Mouse (Mus musculus): ENCODE results near the gene Olfr1105. TPM values are rescaled to one million over a fixed set of nuclear protein-coding genes. Genes with fewer than 3 reads are reported as not detected.

Olfr1105 gene
- not detected in 2 replicates for polyA plus RNA-seq (2015; fragmentation: Nextera tagmentation; extraction: Ambion mirVana)

- no peaks in the 10 kb centered on the region for H3K27me3 ChIP-seq (replicated peaks; ENCODE audit: insufficient read depth, low read length)
- ATAC-seq (no peak), DNase-seq (ENCODE audit: low spot score) (no peak)
- H3K36me3 ChIP-seq (ENCODE audit: insufficient read depth, low read length) = no peaks in the 10 kb centered on the region
- H3K4me2 ChIP-seq (replicated peaks; ENCODE audit: low read depth, low read length) = no peak within 1 kb of the TSS
- H3K9ac ChIP-seq (replicated peaks; ENCODE audit: low read depth) = no peak within 1 kb of the TSS
- H3K4me1 ChIP-seq (ENCODE audit: insufficient read depth, low read depth, low read length) = no peaks in the 10 kb centered on the region
- no peak within 1 kb of the TSS for H3K27ac ChIP-seq (ENCODE audit: low read length)
- TF ChIP-seq CTCF (IDR thresholded peaks at IDR 0.05) (no peak), EP300 (IDR thresholded peaks at IDR 0.05) (no peak)
- no peak within 1 kb of the TSS for H3K4me3 ChIP-seq (ENCODE audit: low read depth, low read length)
- H3K9me3 ChIP-seq (ENCODE audit: low read length) = no peaks in the 10 kb centered on the region
Measured at GRCm38 (mm10) chr2:87036431-87036830, at the start of gene Olfr1105. Gene Olfr1105, minus strand, starts transcription at chr2:87036531.

GRCm38 (mm10) chr2:87075717-87076116, 39.4 kb upstream of the Olfr1105 start, which contains the start of gene Olfr1107:
Gene Olfr1107, minus strand, starts transcription at chr2:87075817.
- H3K36me3 ChIP-seq (ENCODE audit: insufficient read depth, low read length) = no peaks in the 10 kb centered on the region
- ATAC-seq (no peak), DNase-seq (ENCODE audit: low spot score) (no peak)
- TF ChIP-seq EP300 (IDR thresholded peaks at IDR 0.05) (no peak), CTCF (IDR thresholded peaks at IDR 0.05) (no peak)
- 69% methylated on average over 1 of the region's 1 CpGs for WGBS
- no peak within 1 kb of the TSS for H3K4me3 ChIP-seq (ENCODE audit: low read depth, low read length)
- no peak within 1 kb of the TSS for H3K27ac ChIP-seq (ENCODE audit: low read length)
- no peaks in the 10 kb centered on the region for H3K9me3 ChIP-seq (ENCODE audit: low read length)
- no peaks in the 10 kb centered on the region for H3K4me1 ChIP-seq (ENCODE audit: insufficient read depth, low read depth, low read length)
- H3K9ac ChIP-seq (replicated peaks; ENCODE audit: low read depth) = no peak within 1 kb of the TSS
- H3K27me3 ChIP-seq (replicated peaks; ENCODE audit: insufficient read depth, low read length) = no peaks in the 10 kb centered on the region
- no peak within 1 kb of the TSS for H3K4me2 ChIP-seq (replicated peaks; ENCODE audit: low read depth, low read length)

- WGBS = 70% methylated on average over 1 of the region's 1 CpGs
- no peak within 1 kb of the TSS for H3K4me3 ChIP-seq (ENCODE audit: low read depth, low read length)
- no peak within 1 kb of the TSS for H3K4me2 ChIP-seq (replicated peaks; ENCODE audit: low read depth, low read length)
- H3K9me3 ChIP-seq (ENCODE audit: low read length) = no peaks in the 10 kb centered on the region
- H3K4me1 ChIP-seq (ENCODE audit: insufficient read depth, low read depth, low read length) = no peaks in the 10 kb centered on the region
- no peak for TF ChIP-seq CTCF (IDR thresholded peaks at IDR 0.05)
- no peak for TF ChIP-seq EP300 (IDR thresholded peaks at IDR 0.05)
- no peaks in the 10 kb centered on the region for H3K27me3 ChIP-seq (replicated peaks; ENCODE audit: insufficient read depth, low read length)
- no peak within 1 kb of the TSS for H3K27ac ChIP-seq (ENCODE audit: low read length)
- DNase-seq (ENCODE audit: low spot score) = no peak
- H3K9ac ChIP-seq (replicated peaks; ENCODE audit: low read depth) = no peak within 1 kb of the TSS
- ATAC-seq = no peak
- H3K36me3 ChIP-seq (ENCODE audit: insufficient read depth, low read length) = no peaks in the 10 kb centered on the region
Measured at GRCm38 (mm10) chr2:87052173-87052572, 15.8 kb upstream of the Olfr1105 start, which contains the start of gene Olfr1106. Gene Olfr1106, minus strand, starts transcription at chr2:87052273.

- no peak within 1 kb of the TSS for H3K9ac ChIP-seq (replicated peaks; ENCODE audit: low read depth)
- no peaks in the 10 kb centered on the region for H3K4me1 ChIP-seq (ENCODE audit: insufficient read depth, low read depth, low read length)
- ATAC-seq (no peak), DNase-seq (ENCODE audit: low spot score) (no peak)
- no peak within 1 kb of the TSS for H3K4me3 ChIP-seq (ENCODE audit: low read depth, low read length)
- H3K4me2 ChIP-seq (replicated peaks; ENCODE audit: low read depth, low read length) = no peak within 1 kb of the TSS
- no peak for TF ChIP-seq EP300 (IDR thresholded peaks at IDR 0.05)
- no peak for TF ChIP-seq CTCF (IDR thresholded peaks at IDR 0.05)
- WGBS = 75% methylated on average over 1 of the region's 1 CpGs
- H3K9me3 ChIP-seq (ENCODE audit: low read length) = no peaks in the 10 kb centered on the region
- H3K36me3 ChIP-seq (ENCODE audit: insufficient read depth, low read length) = no peaks in the 10 kb centered on the region
- H3K27ac ChIP-seq (ENCODE audit: low read length) = no peak within 1 kb of the TSS
- no peaks in the 10 kb centered on the region for H3K27me3 ChIP-seq (replicated peaks; ENCODE audit: insufficient read depth, low read length)
Measured at GRCm38 (mm10) chr2:87026980-87027379, 9.4 kb downstream of the Olfr1105 start, which contains the start of gene Olfr1104. Gene Olfr1104, minus strand, starts transcription at chr2:87027080.

GRCm38 (mm10) chr2:86998098-86998497, 38.2 kb downstream of the Olfr1105 start, which contains the start of gene Olfr1102:
Gene Olfr1102, plus strand, starts transcription at chr2:86998398.
- Histone ChIP-seq H3K4me3 (ENCODE audit: low read depth, low read length) (no peak within 1 kb of the TSS), H3K27me3 (replicated peaks; ENCODE audit: insufficient read depth, low read length) (no peaks in the 10 kb centered on the region), H3K36me3 (ENCODE audit: insufficient read depth, low read length) (no peaks in the 10 kb centered on the region), H3K27ac (ENCODE audit: low read length) (no peak within 1 kb of the TSS), H3K4me1 (ENCODE audit: insufficient read depth, low read depth, low read length) (no peaks in the 10 kb centered on the region), H3K4me2 (replicated peaks; ENCODE audit: low read depth, low read length) (no peak within 1 kb of the TSS), H3K9me3 (ENCODE audit: low read length) (no peaks in the 10 kb centered on the region), H3K9ac (replicated peaks; ENCODE audit: low read depth) (no peak within 1 kb of the TSS)
- no peak for ATAC-seq
- DNase-seq (ENCODE audit: low spot score) = no peak
- TF ChIP-seq EP300 (IDR thresholded peaks at IDR 0.05) = no peak
- TF ChIP-seq CTCF (IDR thresholded peaks at IDR 0.05) = no peak

GRCm38 (mm10) chr2:86991121-86991520, 45.2 kb downstream of the Olfr1105 start, which contains the start of gene Olfr1101:
Gene Olfr1101, minus strand, starts transcription at chr2:86991221.
- DNase-seq (ENCODE audit: low spot score) (no peak), ATAC-seq (no peak)
- WGBS = 70% methylated on average over 3 of the region's 3 CpGs
- no peaks in the 10 kb centered on the region for H3K4me1 ChIP-seq (ENCODE audit: insufficient read depth, low read depth, low read length)
- no peak within 1 kb of the TSS for H3K4me2 ChIP-seq (replicated peaks; ENCODE audit: low read depth, low read length)
- H3K4me3 ChIP-seq (ENCODE audit: low read depth, low read length) = no peak within 1 kb of the TSS
- no peaks in the 10 kb centered on the region for H3K27me3 ChIP-seq (replicated peaks; ENCODE audit: insufficient read depth, low read length)
- no peaks in the 10 kb centered on the region for H3K9me3 ChIP-seq (ENCODE audit: low read length)
- H3K27ac ChIP-seq (ENCODE audit: low read length) = no peak within 1 kb of the TSS
- TF ChIP-seq CTCF (IDR thresholded peaks at IDR 0.05) = no peak
- no peak for TF ChIP-seq EP300 (IDR thresholded peaks at IDR 0.05)
- H3K36me3 ChIP-seq (ENCODE audit: insufficient read depth, low read length) = no peaks in the 10 kb centered on the region
- H3K9ac ChIP-seq (replicated peaks; ENCODE audit: low read depth) = no peak within 1 kb of the TSS

Other genes with a start within 250 kb of the Olfr1105 start
- not detected in 2 replicates for gene Olfr141, start 226.5 kb downstream of the Olfr1105 start, polyA plus RNA-seq (2015; fragmentation: Nextera tagmentation; extraction: Ambion mirVana)
- gene Olfr1094, start 211.9 kb downstream of the Olfr1105 start, polyA plus RNA-seq (2015; fragmentation: Nextera tagmentation; extraction: Ambion mirVana) = not detected in 2 replicates
- not detected in 2 replicates for gene Olfr1095, start 184.8 kb downstream of the Olfr1105 start, polyA plus RNA-seq (2015; fragmentation: Nextera tagmentation; extraction: Ambion mirVana)
- not detected in 2 replicates for gene Gm13723, start 161.7 kb downstream of the Olfr1105 start, polyA plus RNA-seq (2015; fragmentation: Nextera tagmentation; extraction: Ambion mirVana)
- gene Olfr1097, start 144.3 kb downstream of the Olfr1105 start, polyA plus RNA-seq (2015; fragmentation: Nextera tagmentation; extraction: Ambion mirVana) = not detected in 2 replicates
- not detected in 2 replicates for gene Olfr1098, start 112.0 kb downstream of the Olfr1105 start, polyA plus RNA-seq (2015; fragmentation: Nextera tagmentation; extraction: Ambion mirVana)
- gene Olfr1099, start 75.8 kb downstream of the Olfr1105 start, polyA plus RNA-seq (2015; fragmentation: Nextera tagmentation; extraction: Ambion mirVana) = not detected in 2 replicates
- gene Olfr1100, start 56.6 kb downstream of the Olfr1105 start, polyA plus RNA-seq (2015; fragmentation: Nextera tagmentation; extraction: Ambion mirVana) = not detected in 2 replicates
- gene Olfr1101, start 45.3 kb downstream of the Olfr1105 start, polyA plus RNA-seq (2015; fragmentation: Nextera tagmentation; extraction: Ambion mirVana) = not detected in 2 replicates
- not detected in 2 replicates for gene Olfr1102, start 38.1 kb downstream of the Olfr1105 start, polyA plus RNA-seq (2015; fragmentation: Nextera tagmentation; extraction: Ambion mirVana)
- not detected in 2 replicates for gene Olfr1104, start 9.5 kb downstream of the Olfr1105 start, polyA plus RNA-seq (2015; fragmentation: Nextera tagmentation; extraction: Ambion mirVana)
- not detected in 2 replicates for gene Olfr1106, start 15.7 kb upstream of the Olfr1105 start, polyA plus RNA-seq (2015; fragmentation: Nextera tagmentation; extraction: Ambion mirVana)
- not detected in 2 replicates for gene Olfr1107, start 39.3 kb upstream of the Olfr1105 start, polyA plus RNA-seq (2015; fragmentation: Nextera tagmentation; extraction: Ambion mirVana)
- gene Olfr1109, start 59.5 kb upstream of the Olfr1105 start, polyA plus RNA-seq (2015; fragmentation: Nextera tagmentation; extraction: Ambion mirVana) = not detected in 2 replicates
- gene Olfr259, start 78.0 kb upstream of the Olfr1105 start, polyA plus RNA-seq (2015; fragmentation: Nextera tagmentation; extraction: Ambion mirVana) = not detected in 2 replicates
- gene Olfr1110, start 103.8 kb upstream of the Olfr1105 start, polyA plus RNA-seq (2015; fragmentation: Nextera tagmentation; extraction: Ambion mirVana) = not detected in 2 replicates
- gene Olfr1111, start 116.1 kb upstream of the Olfr1105 start, polyA plus RNA-seq (2015; fragmentation: Nextera tagmentation; extraction: Ambion mirVana) = not detected in 2 replicates
- not detected in 2 replicates for gene Olfr1112, start 151.3 kb upstream of the Olfr1105 start, polyA plus RNA-seq (2015; fragmentation: Nextera tagmentation; extraction: Ambion mirVana)
- not detected in 2 replicates for gene Olfr1113, start 172.4 kb upstream of the Olfr1105 start, polyA plus RNA-seq (2015; fragmentation: Nextera tagmentation; extraction: Ambion mirVana)
- gene Olfr1115, start 211.5 kb upstream of the Olfr1105 start, polyA plus RNA-seq (2015; fragmentation: Nextera tagmentation; extraction: Ambion mirVana) = not detected in 2 replicates
- gene Olfr1116, start 231.0 kb upstream of the Olfr1105 start, polyA plus RNA-seq (2015; fragmentation: Nextera tagmentation; extraction: Ambion mirVana) = not detected in 2 replicates

Measured in lung, postnatal 0 days (tissue).